Mouse (Mus musculus): Measurements from ENCODE around the gene Snrpa1. TPM values are rescaled to one million over a fixed set of nuclear protein-coding genes. Genes with fewer than 3 reads are reported as not detected.

Gene Snrpa1
- total and polyA plus RNA-seq, 3 experiments = 92.9 to 157 (median 130) TPM

DNA sequence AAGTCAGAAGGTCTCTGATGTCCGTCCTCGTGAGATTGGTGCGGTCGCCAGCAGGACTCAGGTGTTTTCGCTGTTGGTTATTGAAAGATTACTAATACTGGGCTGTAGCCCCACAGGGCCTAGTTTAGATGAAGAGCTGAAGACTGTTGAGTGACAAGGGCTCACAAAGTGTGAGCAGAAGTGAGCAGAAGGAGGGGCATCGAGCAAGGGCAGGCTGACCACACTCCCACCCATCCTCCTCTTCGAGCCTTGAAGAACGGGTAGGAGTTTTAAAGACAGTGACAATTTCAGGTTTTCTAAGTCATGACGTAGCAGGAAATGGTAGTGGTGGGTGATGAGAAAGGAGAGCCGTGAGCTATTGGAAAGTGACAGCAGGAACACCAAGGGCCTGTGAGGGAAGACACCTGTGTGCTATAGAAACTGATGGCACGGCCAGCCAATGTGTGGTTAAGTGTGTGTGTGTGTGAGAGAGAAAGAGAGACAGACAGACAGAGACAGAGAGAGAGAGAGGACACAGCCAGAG, 57.1 kb downstream of the Snrpa1 start:
- DNase-seq (ENCODE audit: low spot score) (no peak), ATAC-seq (ENCODE audit: extremely low read depth, insufficient number of reproducible peaks, low FRiP score, poor library complexity, severe bottlenecking) (no peak)
- peaks cover 88% of the 10 kb centered on the region for H3K4me1 ChIP-seq (ENCODE audit: insufficient read depth, low read depth, low read length)
- no peak overlapping the region for H3K4me3 ChIP-seq (ENCODE audit: low read depth, low read length)
- no peaks in the 10 kb centered on the region for H3K27me3 ChIP-seq (ENCODE audit: insufficient read depth, low read length)
- H3K9me3 ChIP-seq (replicated peaks) = no peaks in the 10 kb centered on the region
- TF ChIP-seq GATA2 (IDR thresholded peaks at IDR 0.05; ENCODE audit: borderline replicate concordance, low read depth, low read length) (no peak), POLR2AphosphoS5 (IDR thresholded peaks at IDR 0.05; ENCODE audit: insufficient replicate concordance, low read depth, low read length) (no peak), GATA1 (IDR thresholded peaks at IDR 0.05; ENCODE audit: borderline replicate concordance, low read length) (no peak), TAL1 (conservative IDR thresholded peaks at IDR 0.05; ENCODE audit: low read depth, low read length) (no peak), CTCF (IDR thresholded peaks at IDR 0.05; ENCODE audit: low read depth, low read length) (no peak)
- peaks cover 27% of the 10 kb centered on the region for H3K36me3 ChIP-seq (replicated peaks)

DNA sequence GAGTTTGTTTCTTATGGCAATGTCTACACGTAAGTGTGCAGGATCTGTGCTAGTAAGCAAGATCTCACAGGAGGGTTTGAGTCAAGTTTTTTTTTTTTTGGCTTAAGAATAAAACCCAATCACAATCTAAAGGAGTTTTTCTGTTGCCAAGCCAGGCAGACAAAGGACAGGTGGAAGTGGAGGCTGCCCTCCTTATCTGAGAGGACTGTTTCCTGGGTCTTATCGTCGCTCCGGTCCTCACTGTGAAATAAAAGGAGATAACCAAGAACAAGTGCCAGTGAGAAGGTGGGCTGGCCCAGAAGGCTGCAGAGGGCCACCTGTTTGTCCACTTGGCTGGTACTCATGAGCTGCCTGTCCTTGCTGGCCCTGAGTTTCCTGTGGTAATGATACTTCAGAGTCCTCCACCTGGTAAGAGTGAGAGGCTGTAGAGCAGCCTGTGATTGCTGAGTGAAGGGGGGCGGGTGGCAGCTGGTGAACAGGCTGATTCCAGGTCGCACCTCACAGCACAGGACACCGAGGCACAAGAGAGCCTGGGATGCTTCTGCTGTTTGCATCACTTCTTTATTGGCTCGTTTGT, 58.2 kb downstream of the Snrpa1 start:
- TF ChIP-seq TAL1 (conservative IDR thresholded peaks at IDR 0.05; ENCODE audit: low read depth, low read length) (no peak), POLR2AphosphoS5 (IDR thresholded peaks at IDR 0.05; ENCODE audit: insufficient replicate concordance, low read depth, low read length) (no peak), CTCF (IDR thresholded peaks at IDR 0.05; ENCODE audit: low read depth, low read length) (no peak), GATA2 (IDR thresholded peaks at IDR 0.05; ENCODE audit: borderline replicate concordance, low read depth, low read length) (no peak), GATA1 (IDR thresholded peaks at IDR 0.05; ENCODE audit: borderline replicate concordance, low read length) (no peak)
- DNase-seq (ENCODE audit: low spot score) = no peak
- H3K27me3 ChIP-seq (ENCODE audit: insufficient read depth, low read length) = no peaks in the 10 kb centered on the region
- no peaks in the 10 kb centered on the region for H3K9me3 ChIP-seq (replicated peaks)
- peak overlapping the region; percentile 28; the same call in 1 of the 2 replicates for H3K4me3 ChIP-seq (ENCODE audit: low read depth, low read length)
- peaks cover 29% of the 10 kb centered on the region for H3K36me3 ChIP-seq (replicated peaks)
- peaks cover 87% of the 10 kb centered on the region for H3K4me1 ChIP-seq (ENCODE audit: insufficient read depth, low read depth, low read length)
- peak; percentile 38; the same call in 1 of the 2 replicates for ATAC-seq (ENCODE audit: extremely low read depth, insufficient number of reproducible peaks, low FRiP score, poor library complexity, severe bottlenecking)

DNA sequence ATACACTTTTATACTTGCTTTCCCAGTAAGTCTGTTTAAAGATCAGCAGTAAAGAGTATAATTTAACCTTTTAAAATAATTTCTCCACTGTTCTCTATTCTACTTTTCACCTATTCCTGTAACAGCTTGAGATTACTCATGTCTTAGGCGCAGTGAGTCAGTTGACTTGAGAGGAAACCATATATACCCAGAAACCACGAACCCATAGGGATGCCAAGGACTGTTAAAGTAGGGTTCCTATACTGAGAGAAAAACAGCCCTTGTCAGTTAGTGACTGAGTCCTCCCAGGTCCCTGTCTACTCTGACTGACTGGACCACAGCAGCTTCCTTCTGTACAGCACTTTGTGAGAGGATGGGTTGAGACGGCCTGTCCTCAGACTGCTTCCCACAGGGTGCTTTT, 59.2 kb downstream of the Snrpa1 start:
- TF ChIP-seq GATA2 (IDR thresholded peaks at IDR 0.05; ENCODE audit: borderline replicate concordance, low read depth, low read length) (no peak), CTCF (IDR thresholded peaks at IDR 0.05; ENCODE audit: low read depth, low read length) (no peak), GATA1 (IDR thresholded peaks at IDR 0.05; ENCODE audit: borderline replicate concordance, low read length) (no peak), POLR2AphosphoS5 (IDR thresholded peaks at IDR 0.05; ENCODE audit: insufficient replicate concordance, low read depth, low read length) (no peak), TAL1 (conservative IDR thresholded peaks at IDR 0.05; ENCODE audit: low read depth, low read length) (no peak)
- Histone ChIP-seq H3K4me3 (ENCODE audit: low read depth, low read length) (no peak overlapping the region), H3K36me3 (replicated peaks) (peaks cover 27% of the 10 kb centered on the region), H3K27me3 (ENCODE audit: insufficient read depth, low read length) (no peaks in the 10 kb centered on the region), H3K9me3 (replicated peaks) (no peaks in the 10 kb centered on the region), H3K4me1 (ENCODE audit: insufficient read depth, low read depth, low read length) (peaks cover 80% of the 10 kb centered on the region)
- DNase-seq (ENCODE audit: low spot score) (no peak), ATAC-seq (ENCODE audit: extremely low read depth, insufficient number of reproducible peaks, low FRiP score, poor library complexity, severe bottlenecking) (no peak)

DNA sequence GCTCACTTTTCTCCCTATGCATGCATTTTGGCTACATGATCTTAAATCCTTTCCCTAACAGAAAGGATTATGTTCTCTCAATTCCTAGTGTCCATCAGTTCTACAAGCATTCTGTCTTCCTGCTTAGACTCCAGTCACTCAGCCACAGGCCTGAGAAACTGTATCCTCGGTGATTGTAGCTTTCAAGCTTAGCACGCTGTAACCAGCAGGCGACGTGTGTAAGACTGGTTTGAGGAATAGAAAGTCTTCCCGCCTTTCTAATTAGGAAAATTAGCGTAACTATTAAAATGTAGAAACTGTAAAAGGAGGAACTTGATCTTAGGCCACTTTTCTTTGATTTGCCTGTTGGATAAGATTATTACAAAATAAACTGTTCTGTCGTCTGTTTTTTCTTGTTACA, 60.0 kb downstream of the Snrpa1 start:
- Histone ChIP-seq H3K36me3 (replicated peaks) (peaks cover 28% of the 10 kb centered on the region), H3K4me3 (ENCODE audit: low read depth, low read length) (peak overlapping the region; percentile 25; the same call in 1 of the 2 replicates), H3K27me3 (ENCODE audit: insufficient read depth, low read length) (no peaks in the 10 kb centered on the region), H3K4me1 (ENCODE audit: insufficient read depth, low read depth, low read length) (peaks cover 76% of the 10 kb centered on the region), H3K9me3 (replicated peaks) (no peaks in the 10 kb centered on the region)
- TF ChIP-seq GATA1 (IDR thresholded peaks at IDR 0.05; ENCODE audit: borderline replicate concordance, low read length) (no peak), CTCF (IDR thresholded peaks at IDR 0.05; ENCODE audit: low read depth, low read length) (no peak), GATA2 (IDR thresholded peaks at IDR 0.05; ENCODE audit: borderline replicate concordance, low read depth, low read length) (no peak), TAL1 (conservative IDR thresholded peaks at IDR 0.05; ENCODE audit: low read depth, low read length) (no peak), POLR2AphosphoS5 (IDR thresholded peaks at IDR 0.05; ENCODE audit: insufficient replicate concordance, low read depth, low read length) (no peak)
- ATAC-seq (ENCODE audit: extremely low read depth, insufficient number of reproducible peaks, low FRiP score, poor library complexity, severe bottlenecking) = no peak
- DNase-seq (ENCODE audit: low spot score) = no peak

DNA sequence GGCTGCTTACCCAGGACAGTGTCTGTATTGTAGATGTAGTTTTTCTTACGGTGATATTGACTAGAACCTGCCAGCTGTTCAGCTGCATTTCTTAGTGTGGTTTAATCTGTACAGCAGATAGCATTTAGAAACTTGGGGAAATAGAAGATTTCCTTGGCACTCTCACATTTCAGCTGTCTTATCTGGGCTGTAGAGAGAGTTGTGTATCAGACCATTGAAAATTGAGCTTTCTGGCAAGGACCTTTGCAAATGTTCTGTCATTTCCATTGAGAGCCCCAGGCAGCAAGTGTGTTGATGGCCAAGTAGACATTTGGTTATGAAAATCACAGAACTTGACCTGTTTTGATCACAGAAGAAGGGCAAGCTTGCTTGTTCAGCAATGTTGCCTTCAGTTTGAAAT, 61.3 kb downstream of the Snrpa1 start:
- DNase-seq (ENCODE audit: low spot score) (no peak), ATAC-seq (ENCODE audit: extremely low read depth, insufficient number of reproducible peaks, low FRiP score, poor library complexity, severe bottlenecking) (no peak)
- Histone ChIP-seq H3K27me3 (ENCODE audit: insufficient read depth, low read length) (no peaks in the 10 kb centered on the region), H3K9me3 (replicated peaks) (no peaks in the 10 kb centered on the region), H3K4me1 (ENCODE audit: insufficient read depth, low read depth, low read length) (peaks cover 74% of the 10 kb centered on the region), H3K4me3 (ENCODE audit: low read depth, low read length) (no peak overlapping the region), H3K36me3 (replicated peaks) (peaks cover 28% of the 10 kb centered on the region)
- no peak for TF ChIP-seq TAL1 (conservative IDR thresholded peaks at IDR 0.05; ENCODE audit: low read depth, low read length)
- TF ChIP-seq CTCF (IDR thresholded peaks at IDR 0.05; ENCODE audit: low read depth, low read length) = no peak
- no peak for TF ChIP-seq GATA2 (IDR thresholded peaks at IDR 0.05; ENCODE audit: borderline replicate concordance, low read depth, low read length)
- TF ChIP-seq POLR2AphosphoS5 (IDR thresholded peaks at IDR 0.05; ENCODE audit: insufficient replicate concordance, low read depth, low read length) = no peak
- TF ChIP-seq GATA1 (IDR thresholded peaks at IDR 0.05; ENCODE audit: borderline replicate concordance, low read length) = no peak

DNA sequence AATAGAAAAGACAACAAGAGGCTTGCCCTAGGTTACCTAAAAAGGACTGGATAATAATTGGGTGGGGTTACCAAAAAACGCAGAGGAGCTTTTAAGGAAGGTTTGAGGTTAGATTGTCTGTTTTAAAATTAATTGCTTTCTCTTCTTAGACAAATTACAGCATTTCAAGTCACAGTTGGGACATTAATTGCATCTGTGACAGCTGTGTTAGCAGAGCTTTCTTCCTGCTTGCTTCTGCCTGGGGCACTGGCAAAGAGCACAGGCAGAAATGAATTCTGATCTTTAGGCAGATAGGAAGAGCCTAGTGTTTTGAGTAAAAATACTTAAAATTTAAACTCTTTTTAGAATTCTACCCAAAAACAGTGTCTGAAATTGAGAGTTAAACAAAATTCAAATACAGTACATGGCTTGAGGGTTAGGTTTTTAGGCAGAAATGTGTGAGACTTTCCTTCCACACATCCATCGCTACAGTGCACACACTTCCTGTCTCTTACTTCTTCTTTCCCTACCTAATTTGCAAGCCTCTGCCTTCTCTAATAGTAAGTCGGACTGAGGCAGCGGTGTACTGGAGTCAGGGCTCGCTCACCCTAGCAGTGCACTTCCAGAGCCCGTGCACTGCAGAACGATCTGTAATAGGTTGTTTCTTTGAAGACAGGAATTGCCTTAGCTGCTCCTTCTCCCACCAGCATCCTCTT, 62.0 kb downstream of the Snrpa1 start:
- H3K9me3 ChIP-seq (replicated peaks) = no peaks in the 10 kb centered on the region
- no peak for DNase-seq (ENCODE audit: low spot score)
- H3K4me1 ChIP-seq (ENCODE audit: insufficient read depth, low read depth, low read length) = peaks cover 71% of the 10 kb centered on the region
- H3K36me3 ChIP-seq (replicated peaks) = peaks cover 34% of the 10 kb centered on the region
- H3K4me3 ChIP-seq (ENCODE audit: low read depth, low read length) = no peak overlapping the region
- ATAC-seq (ENCODE audit: extremely low read depth, insufficient number of reproducible peaks, low FRiP score, poor library complexity, severe bottlenecking) = no peak
- TF ChIP-seq POLR2AphosphoS5 (IDR thresholded peaks at IDR 0.05; ENCODE audit: insufficient replicate concordance, low read depth, low read length) = no peak
- TF ChIP-seq GATA2 (IDR thresholded peaks at IDR 0.05; ENCODE audit: borderline replicate concordance, low read depth, low read length) = no peak
- H3K27me3 ChIP-seq (ENCODE audit: insufficient read depth, low read length) = no peaks in the 10 kb centered on the region

Other genes starting within 250 kb of the Snrpa1 start
- gene Pcsk6, start 197.3 kb upstream of the Snrpa1 start, total RNA-seq (2014; fragmentation: Nextera tagmentation) = not detected in 2 replicates
- gene Pcsk6, start 197.3 kb upstream of the Snrpa1 start, total RNA-seq (2017) = 0.05 and 0.12 TPM in 2 replicates
- gene Pcsk6, start 197.3 kb upstream of the Snrpa1 start, polyA plus RNA-seq (2012) = not detected in 2 replicates
- not detected in 2 replicates for gene Gm45213, start 15.4 kb upstream of the Snrpa1 start, total RNA-seq (2014; fragmentation: Nextera tagmentation)
- gene Gm45213, start 15.4 kb upstream of the Snrpa1 start, total RNA-seq (2017) = not detected in 2 replicates
- not detected in 2 replicates for gene Gm45213, start 15.4 kb upstream of the Snrpa1 start, polyA plus RNA-seq (2012)
- gene Selenos, start 20.6 kb downstream of the Snrpa1 start, total RNA-seq (2014; fragmentation: Nextera tagmentation) = 51.6 and 66.3 TPM in 2 replicates
- gene Selenos, start 20.6 kb downstream of the Snrpa1 start, total RNA-seq (2017) = 51.9 and 53.3 TPM in 2 replicates
- gene Selenos, start 20.6 kb downstream of the Snrpa1 start, polyA plus RNA-seq (2012) = 30.0 and 34.5 TPM in 2 replicates
- 4.6 and 6.1 TPM in 2 replicates for gene Chsy1, start 50.5 kb downstream of the Snrpa1 start, total RNA-seq (2014; fragmentation: Nextera tagmentation)
- 7.1 and 7.3 TPM in 2 replicates for gene Chsy1, start 50.5 kb downstream of the Snrpa1 start, total RNA-seq (2017)
- gene Chsy1, start 50.5 kb downstream of the Snrpa1 start, polyA plus RNA-seq (2012) = 2.0 and 2.4 TPM in 2 replicates